Mouse (Mus musculus) 3134 (cell line): ENCODE measurements around the gene Brd7.

Experiments used
- DNase-seq: peaks from one replicate; pipeline ENCODE4 v3.0.0-alpha.2; 2011; ENCODE audit warnings: low spot score; ENCODE audit not compliant: insufficient read length; ENCODE audit errors: extremely low read depth

Brd7 gene

DNA sequence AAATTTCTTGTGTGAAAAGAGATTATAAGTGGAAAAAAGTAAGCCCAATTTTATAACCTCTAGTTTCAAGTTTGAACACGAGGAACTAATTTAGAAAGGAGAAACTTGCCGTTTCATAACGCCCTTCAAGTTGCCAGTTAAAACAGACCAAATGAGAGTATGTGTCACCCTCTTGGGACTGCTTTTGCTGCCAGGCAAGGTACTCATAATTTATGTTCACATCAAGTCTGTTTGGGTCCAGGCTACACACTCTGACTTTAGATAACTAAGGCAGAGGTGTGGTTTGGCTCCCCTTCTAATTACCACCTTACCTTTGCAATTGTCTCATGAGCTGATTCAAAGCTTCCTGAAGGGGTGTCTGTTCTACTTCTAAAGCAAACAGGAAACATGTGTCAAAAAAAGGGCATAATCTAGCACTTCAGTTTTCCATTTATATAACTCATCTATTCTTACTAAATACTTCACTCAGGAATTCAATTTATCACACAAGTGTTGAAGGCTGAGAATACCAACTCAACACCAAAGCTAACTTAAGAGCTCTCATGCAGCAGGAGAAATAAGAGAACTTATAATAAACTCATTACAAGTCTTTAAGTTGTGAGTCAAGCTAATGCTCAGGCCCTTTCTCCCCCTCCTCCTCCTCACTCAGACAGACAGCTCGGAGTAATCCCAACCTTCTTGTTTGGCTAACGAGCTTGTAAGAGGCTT, 4.6 kb downstream of the Brd7 start:
- no peak for DNase-seq

DNA sequence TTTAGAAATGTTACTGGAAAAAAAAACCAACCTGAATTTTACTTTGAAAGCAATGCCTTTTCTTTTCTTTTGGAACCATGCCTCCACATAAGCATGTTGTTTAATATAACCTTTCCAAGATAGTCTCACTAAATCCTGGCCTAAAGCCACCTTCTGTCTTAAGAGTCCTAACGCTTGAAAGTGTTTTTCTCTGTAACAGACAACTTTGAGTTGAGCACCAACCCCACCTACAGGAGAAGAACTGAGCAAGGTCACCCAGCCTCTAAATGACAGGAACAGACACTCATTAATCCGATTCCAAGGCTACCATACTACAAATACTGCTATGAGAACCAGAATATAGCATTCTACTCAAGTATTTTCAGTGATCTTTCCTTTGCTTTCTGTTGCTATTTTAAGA, 12.9 kb downstream of the Brd7 start:
- DNase-seq, result no peak

DNA sequence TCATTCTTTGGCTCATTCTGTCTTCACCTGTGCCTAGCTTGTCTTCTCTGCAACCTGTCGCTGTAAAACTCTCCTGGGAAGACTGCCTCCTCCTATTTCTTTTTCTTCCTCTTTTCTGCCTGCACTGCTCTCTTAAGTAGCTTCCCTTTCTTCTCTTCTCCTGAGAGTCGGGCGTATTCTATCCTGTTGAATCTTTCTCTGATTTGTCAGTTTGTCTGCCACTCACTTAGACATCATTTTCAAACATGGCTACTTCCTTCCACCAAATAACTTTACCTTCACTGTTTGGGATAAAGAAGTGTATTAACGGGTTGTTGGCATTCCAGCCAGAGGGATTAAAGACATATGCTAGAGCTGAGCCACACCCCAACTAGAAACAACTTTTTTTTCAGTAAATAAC, 20.0 kb downstream of the Brd7 start:
- DNase-seq, result no peak

GRCm38 (mm10) chr8:88339887-88340695, 21.9 kb downstream of the Brd7 start:
- DNase-seq, result peak; percentile 37

GRCm38 (mm10) chr8:88339221-88339620, 22.8 kb downstream of the Brd7 start:
- no peak for DNase-seq

DNA sequence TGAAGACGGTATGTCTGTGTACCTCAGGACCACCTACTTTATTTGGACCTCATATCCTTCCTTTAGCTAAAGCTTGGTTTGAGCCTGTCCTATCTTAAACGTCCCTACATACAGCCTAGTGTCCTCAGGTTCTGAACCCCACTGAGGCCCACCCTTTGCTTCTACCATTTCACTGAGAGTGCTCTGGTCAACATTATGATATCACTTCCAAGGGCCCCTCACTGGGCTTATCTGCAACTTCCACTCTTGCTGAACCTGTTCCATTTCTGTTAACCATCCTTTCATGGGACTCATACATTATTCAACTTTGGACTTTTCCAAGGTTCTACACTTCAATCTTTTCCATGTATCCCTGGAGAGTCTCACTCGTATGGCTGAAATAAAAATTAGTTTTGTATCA, 27.0 kb downstream of the Brd7 start:
- no peak for DNase-seq

DNA sequence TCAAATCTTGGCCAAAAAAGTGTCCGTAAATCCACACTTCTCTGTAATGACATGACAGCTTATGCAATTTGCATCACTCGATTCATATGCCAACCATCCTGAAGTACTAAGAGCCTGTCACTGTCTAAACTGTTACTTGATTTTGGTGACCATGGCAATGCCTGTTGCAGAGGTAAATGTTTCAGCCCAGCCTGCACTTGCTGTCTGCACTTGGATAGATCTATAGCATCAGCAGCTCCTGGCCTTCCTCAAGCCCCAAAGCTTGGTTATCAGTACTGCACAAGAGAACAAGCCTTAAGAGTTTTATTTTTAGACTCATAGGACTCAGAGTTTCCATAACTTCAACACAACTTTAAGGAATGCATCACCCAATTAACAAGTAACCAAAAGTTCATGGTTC, 27.6 kb downstream of the Brd7 start:
- DNase-seq, result no peak

- DNase-seq, result no peak
Measured at GRCm38 (mm10) chr8:88330816-88331215, 31.2 kb downstream of the Brd7 start.

DNA sequence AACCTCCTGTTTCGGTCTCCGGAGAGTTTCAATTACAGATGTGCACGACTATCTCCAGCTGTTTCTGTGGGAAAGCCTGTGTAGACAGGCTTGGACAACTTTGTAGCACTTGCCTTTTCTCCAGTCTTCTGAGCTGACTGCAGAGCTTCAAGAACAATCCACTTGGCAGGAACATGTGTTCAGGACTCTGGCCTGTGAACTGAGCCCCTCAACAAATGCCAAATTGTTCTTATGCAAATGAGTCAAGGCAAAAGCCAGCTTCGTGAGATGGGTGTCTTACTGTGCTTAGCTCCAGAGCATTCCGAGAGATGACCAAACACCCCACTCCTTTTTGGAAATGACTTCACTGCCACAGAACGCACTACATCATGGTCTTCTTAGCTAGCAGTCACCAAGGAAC, 33.3 kb downstream of the Brd7 start:
- DNase-seq, result no peak

- no peak for DNase-seq
Measured at GRCm38 (mm10) chr8:88326328-88326727, 35.7 kb downstream of the Brd7 start.

- DNase-seq, result no peak
Measured at GRCm38 (mm10) chr8:88325795-88326194, 36.2 kb downstream of the Brd7 start.

DNA sequence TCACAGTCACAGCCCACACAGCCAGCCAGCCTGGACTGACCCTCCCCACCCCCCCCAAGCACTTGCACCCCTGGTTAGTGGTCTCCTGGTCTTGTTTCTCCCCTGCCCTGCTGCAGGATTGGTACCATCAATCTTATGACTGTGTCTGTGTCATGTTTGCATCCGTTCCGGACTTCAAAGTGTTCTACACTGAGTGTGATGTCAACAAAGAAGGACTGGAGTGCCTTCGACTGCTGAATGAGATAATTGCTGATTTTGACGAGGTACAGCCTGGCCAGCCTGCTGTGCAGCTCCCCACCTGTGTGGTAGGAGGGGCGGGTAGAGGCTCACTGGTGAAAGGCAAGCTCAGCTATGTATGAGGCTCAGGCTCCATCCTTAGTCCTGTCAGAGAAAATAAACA, 36.7 kb downstream of the Brd7 start:
- no peak for DNase-seq

- DNase-seq, result no peak
Measured at GRCm38 (mm10) chr8:88324760-88325159, 37.2 kb downstream of the Brd7 start.

DNA sequence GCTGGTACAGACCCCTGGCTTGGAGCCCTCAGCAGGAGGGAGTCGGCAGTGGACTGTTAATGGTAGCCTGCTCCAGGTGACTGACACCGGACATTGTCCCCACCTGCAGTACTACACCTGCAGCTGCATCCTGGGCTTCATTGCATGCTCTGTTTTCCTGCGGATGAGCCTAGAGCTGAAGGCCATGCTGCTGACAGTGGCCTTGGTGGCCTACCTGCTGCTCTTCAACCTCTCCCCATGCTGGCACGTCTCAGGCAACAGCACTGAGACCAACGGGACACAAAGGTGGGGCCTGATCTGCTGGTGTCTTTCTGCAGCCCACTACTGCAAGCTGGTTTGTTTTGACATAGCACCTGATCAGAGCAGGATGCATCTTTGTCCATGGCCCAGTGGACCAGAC, 38.5 kb downstream of the Brd7 start:
- no peak for DNase-seq

- DNase-seq, result no peak
Measured at GRCm38 (mm10) chr8:88321387-88321786, 40.6 kb downstream of the Brd7 start.

DNA sequence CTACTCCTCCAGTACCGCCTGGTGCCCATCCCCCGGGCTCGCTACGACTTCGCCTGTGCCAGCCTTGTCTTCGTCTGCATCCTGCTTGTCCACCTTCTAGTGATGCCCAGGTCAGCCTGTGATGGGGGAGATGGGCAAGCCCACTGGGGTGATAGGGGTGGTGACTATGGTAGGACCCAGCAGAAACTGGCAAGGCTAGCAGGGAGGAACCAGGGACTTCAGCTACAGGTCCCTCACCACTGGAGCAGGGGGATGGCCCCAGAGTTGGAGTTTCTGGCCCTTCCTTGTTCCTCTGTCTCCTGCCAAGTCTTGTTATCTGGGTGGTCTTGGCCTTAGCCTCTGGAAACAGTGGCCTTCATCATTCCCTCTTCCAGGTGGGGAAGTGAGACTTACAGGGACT, 41.9 kb downstream of the Brd7 start:
- no peak for DNase-seq

DNA sequence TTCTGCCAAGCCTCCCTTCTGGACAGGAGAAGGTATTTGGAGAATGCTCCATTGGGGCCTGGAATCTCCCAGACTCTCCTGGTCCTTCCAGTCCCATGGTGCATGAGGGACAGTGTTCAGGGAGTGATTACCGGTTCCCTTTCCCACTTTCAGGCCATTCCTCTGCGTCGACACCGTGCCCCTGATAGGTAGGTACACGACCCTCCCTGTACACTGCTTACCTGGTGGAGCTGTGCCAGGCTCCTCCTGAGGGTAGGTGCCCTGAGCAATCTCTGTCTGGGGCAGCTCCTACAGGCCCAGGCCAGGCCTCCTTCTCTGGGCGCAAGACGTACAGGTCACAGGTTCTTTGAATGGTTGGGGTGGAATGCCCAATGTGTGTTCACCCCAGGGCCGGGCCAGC, 43.8 kb downstream of the Brd7 start:
- DNase-seq, result no peak

- DNase-seq, result no peak
Measured at GRCm38 (mm10) chr8:88317341-88317740, 44.7 kb downstream of the Brd7 start.

DNA sequence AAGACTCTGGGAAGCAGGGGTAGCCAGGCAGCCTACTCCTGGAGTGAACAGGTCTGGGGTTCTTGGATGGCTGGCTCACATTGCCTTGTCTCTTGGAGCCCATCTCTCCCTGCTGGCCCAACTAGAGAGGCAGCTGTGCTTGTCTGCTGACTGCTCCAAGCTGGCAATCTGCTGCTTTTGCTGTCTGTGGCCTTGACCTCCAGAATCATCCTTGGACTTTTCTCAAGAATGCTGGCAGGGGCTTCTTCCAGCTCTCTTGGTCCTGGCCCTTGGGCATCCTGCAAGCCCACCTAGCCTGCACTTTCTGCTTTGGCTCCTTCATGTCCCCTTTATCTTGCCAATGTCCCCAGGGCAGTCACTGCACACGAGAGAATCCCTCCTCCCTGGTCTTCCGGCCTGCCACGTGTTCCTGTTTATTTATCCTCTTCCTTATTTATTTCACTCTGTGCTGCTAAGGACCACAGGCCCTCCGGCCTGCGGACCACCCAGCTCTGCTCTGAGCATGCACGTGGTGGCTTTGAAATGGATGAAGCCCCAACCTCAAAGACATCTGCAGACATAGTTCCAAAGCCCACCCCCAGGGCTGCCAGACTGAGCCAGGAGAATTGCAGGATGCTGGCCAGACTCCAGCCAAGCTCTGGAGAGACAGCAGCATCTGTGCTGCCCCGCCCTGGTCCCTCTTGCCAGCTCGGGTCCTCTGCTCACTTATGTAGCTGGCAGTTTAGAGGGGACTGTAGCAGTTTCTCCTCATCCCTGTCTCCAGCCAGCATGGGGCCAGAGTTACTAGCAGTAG, 45.7 kb downstream of the Brd7 start:
- peak; percentile 47 for DNase-seq

DNA sequence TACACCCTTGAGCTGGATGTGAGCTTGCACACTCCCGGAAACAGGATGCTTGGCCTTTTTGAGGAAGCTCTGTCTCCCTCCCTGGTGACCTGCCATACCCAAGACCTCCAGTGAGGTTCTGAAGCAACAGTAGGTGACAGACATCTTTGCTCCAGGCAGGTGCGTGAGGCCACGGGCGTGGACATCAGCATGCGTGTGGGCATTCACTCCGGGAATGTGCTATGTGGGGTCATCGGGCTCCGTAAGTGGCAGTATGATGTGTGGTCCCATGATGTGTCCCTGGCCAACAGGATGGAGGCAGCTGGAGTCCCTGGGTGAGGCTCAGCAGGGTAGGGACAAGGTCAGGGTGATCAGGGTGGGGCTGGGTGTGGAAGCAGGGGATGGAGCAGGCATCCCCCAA, 46.7 kb downstream of the Brd7 start:
- DNase-seq, result no peak

GRCm38 (mm10) chr8:88313991-88314390, 48.0 kb downstream of the Brd7 start:
- DNase-seq, result no peak

DNA sequence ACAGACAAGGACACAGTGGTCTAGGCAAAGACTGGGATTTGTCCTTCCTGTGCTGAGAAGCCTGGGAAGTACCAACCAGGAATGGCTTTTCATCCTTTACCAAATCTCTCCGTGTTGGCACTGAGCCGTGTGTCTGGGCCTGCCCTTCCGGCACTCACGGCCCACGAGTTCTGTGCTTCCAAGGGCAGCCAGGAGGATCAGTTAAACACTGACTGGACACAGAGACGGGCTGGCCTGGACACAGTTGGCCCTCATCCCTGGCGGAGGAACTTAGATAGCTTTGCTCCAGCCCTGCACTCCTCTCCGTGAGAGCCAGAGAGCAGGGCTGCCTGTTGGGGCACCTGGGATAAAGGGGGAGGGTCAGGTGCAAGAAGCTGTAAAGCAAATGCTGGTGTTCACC, 49.0 kb downstream of the Brd7 start:
- no peak for DNase-seq
